Mouse (Mus musculus) left cerebral cortex, adult 6 months (tissue): Measurements from ENCODE around the gene Itfg1. TPM values are rescaled to one million over a fixed set of nuclear protein-coding genes. Genes with fewer than 3 reads are reported as not detected.

ENCODE experiments used
- long read RNA-seq, 2 experiments: library from polyadenylated mRNA; unstranded; transcript quantifications; one replicate each; pipeline ENCODE4 v2.0.0; 2019 to 2020
- polyA plus RNA-seq: library from polyadenylated mRNA; unstranded; fragments of <200 nt; fragmentation: Nextera tagmentation; gene quantifications from 2 replicates; pipeline ENCODE4 v1.2.3, GENCODE M21; 2021

Itfg1 gene
- 123 and 137 TPM in 2 replicates for polyA plus RNA-seq
- long read RNA-seq, experiment 1, transcript Itfg1-201 (18 exons, 3,306 nt), result major isoform, 1,110 of 1,254 reads
- long read RNA-seq, experiment 1, partial matches to known transcripts, result 71 of 1,254 reads
- long read RNA-seq, experiment 1, other reads (novel, unspliced or antisense), result 73 of 1,254 reads
- long read RNA-seq, experiment 2, transcript Itfg1-201 (18 exons, 3,306 nt), result major isoform, 151 of 216 reads
- long read RNA-seq, experiment 2, partial matches to known transcripts, result 28 of 216 reads
- long read RNA-seq, experiment 2, other reads (novel, unspliced or antisense), result 37 of 216 reads

GRCm38 (mm10) chr8:85840657-85841488 lies at the start of gene Itfg1, which contains the start of gene Phkb:
TSS of gene Itfg1 (minus strand) at chr8:85840921.
TSS of gene Phkb (plus strand) at chr8:85840959.

DNA sequence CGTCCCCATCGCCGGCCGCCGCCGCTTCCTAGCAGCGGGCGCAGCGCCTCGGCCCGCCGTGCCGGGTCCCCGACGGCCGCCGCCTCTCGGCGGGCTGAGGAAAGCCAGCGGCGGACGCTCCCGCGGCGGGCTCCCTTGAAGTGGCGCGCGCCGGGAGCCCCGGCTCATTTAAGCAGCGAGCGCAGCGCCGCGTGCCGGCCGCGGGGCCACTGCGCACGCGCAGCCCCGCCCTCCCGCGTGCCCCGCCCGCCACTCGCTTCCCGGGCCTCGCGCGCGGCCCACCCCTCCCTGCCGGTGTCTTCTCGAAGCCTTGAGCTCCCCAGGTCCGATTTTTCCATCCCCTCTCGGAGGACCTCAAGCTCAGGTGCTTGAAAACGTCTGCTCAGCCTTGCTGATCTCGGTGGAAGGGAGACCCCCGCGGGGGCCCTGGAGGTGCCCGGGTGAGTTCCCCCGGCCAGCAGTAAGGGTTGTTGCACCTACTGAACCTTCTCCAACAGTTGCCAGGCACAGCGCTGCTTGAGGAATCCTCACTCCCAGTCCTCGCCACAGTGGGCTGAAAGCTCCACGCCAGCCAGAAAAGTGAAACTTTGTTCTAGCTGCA lies 139.9 kb downstream of the Itfg1 start, which contains the start of gene Neto2:
Neto2 (minus strand) TSS at position 174 of the 601 bp plus-strand sequence.

Other genes with a start within 250 kb of the Itfg1 start
- gene Neto2, start 140.0 kb downstream of the Itfg1 start, polyA plus RNA-seq, result 4.4 and 17.2 TPM in 2 replicates
- 11.2 and 14.6 TPM in 2 replicates for gene Phkb, start within 50 bp of the Itfg1 start, polyA plus RNA-seq